Mouse (Mus musculus) heart, postnatal 0 days (tissue): ENCODE results near the gene Zdhhc16.
"Not testable (repeated sequence)": the region's sequence is repeated elsewhere in the genome, so short reads cannot be mapped to it uniquely, and the experiment has no call there.

Experiments
- CTCF ChIP-seq: IDR thresholded peaks from 2 replicates; pipeline ENCODE4 v1.5.1; 2016; ENCODE audit warnings: antibody characterized with exemption, control low read depth, low read depth
- EP300 ChIP-seq: IDR thresholded peaks from 2 replicates; pipeline ENCODE4 v1.6.1; 2016; ENCODE audit warnings: antibody characterized with exemption, low read depth

DNA sequence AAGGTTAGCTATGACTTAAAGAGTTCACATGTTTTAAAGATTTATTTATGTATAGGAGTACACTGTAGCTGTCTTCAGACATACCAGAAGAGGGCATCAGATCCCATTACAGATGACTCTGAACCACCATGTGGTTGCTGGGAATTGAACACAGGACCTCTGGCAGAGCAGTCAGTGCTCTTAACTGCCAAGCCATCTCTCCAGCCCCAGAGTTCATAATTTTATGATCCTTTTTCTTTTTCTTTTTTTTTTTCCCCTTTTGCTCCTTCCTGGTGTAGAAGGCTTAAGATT is 18.7 kb upstream of the Zdhhc16 start:
- TF ChIP-seq CTCF, EP300: not testable (repeated sequence)
